Mouse (Mus musculus): ENCODE measurements at regions not wholly inside any gene's neighbourhood (a gene's known extent, or its start where the extent isn't known, plus 50 kb on each side); places are given as distances from the start of the nearest gene placed in this dataset.

DNA sequence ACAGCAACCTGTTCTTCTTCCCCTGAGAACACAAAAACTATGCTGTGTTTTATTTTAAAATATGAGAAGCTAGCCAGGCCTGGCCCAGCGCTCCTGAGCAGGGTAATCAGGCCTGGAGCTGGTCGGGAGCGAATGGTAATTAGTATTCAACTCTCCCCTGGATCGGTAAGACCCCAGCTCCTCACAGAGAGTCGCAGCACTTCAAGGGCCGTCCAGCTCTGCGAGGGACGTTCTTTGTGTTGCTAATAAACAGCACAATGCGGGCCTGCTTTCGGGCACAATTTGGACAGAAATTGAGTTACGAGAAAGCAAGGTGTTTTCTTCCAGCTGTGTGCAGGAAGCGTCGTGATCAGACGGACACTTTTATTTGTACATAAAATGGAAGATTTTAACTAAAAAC, 69.5 kb upstream of the Spaca7 start:
- no peak for DNase-seq (ENCODE audit: low spot score in 2 of 2)

DNA sequence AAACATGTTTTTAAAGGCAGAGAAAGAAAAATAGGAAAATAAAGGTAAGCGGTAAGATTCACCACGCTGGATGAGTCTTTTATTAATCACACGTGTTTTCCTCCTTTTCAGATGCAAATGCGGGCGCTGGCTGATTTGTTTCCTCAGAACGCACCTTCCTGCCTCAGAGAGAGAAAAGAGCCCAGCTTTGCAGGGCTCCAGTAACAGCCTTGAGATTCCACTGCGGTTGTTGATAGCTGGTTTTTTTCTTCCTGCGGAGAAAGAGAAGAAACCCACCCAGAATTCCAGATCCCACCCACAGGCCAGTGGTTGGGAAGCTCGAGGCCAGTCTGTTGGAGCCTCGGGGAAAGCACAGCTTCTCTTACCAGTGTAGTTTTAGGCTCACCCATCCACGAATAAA, 68.6 kb upstream of the Spaca7 start:
- no peak for DNase-seq (ENCODE audit: low spot score in 2 of 2)

DNA sequence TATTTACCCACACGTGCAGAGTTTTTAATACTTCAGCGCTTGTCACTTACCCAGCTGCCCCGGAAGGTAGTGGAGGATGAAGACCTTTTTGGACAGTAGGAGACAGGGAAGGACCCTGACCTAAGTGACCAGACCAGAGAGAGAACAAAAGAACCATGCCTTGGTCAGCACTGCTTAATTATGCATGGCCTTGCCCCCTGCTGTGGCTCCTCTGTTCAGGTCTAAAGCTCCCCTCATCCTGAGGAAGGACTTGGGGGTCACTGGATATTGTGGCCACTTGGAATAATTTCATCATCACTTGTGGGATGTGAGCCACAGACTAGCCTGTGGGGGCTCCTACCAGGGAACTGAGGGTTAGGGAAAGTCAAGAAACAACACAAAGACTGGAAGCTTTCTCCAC, 68.1 kb upstream of the Spaca7 start:
- DNase-seq (ENCODE audit: low spot score in 2 of 2): no peak

DNA sequence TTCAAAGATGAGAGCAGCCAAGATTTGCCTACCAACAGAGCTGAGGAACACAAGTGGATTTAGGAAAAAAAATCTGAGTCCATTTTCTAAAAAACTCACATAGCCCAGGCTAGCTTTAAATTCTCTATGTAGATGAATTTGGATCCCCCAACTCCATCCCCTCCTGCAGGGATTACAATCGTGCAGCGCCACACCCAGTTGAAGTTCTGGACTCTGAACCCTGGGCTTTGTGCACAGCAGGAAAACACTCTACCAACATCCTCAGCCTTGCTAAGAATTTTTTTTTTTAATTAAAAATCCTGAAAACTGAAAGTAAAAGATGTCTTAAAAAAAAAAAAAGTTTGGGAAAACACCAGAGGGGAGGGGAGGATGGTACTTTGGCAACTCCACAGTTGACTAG, 62.6 kb upstream of the Spaca7 start:
- no peak for DNase-seq (ENCODE audit: low spot score in 2 of 2)

- DNase-seq (ENCODE audit: low spot score in 2 of 2): no peak
Measured at GRCm38 (mm10) chr8:12513042-12513441, 59.8 kb upstream of the Spaca7 start.

- no peak for DNase-seq (ENCODE audit: low spot score in 2 of 2)
Measured at GRCm38 (mm10) chr8:12514138-12514537, 58.7 kb upstream of the Spaca7 start.

GRCm38 (mm10) chr8:12521636-12522035, 51.2 kb upstream of the Spaca7 start:
- no peak for DNase-seq (ENCODE audit: low spot score in 2 of 2)
